9 mouse cellular contexts compared by ENCODE assay signal in genomic region chr2:68468698-68469097, GRCm38 (mm10). TPM values are rescaled to one million over a fixed set of nuclear protein-coding genes. Genes with fewer than 3 reads are reported as not detected.
DNase-seq lines count a peak whose midpoint lies in the region; ATAC-seq lines count a peak whose summit lies in the region.
"Had no signal": no experiment of that assay in that cellular context is flagged by ENCODE, and none has a peak within 500 bp of the region (broad histone marks: within the 10 kb centered on the region; RNA-seq: fewer than 3 reads in every experiment).

No protein-coding gene starts in this region.

- H3K27me3 ChIP-seq in forebrain, embryonic 13.5 days: no peaks in the 10 kb centered on the region
- no peaks in the 10 kb centered on the region for H3K27me3 ChIP-seq in forebrain, embryonic 16.5 days (replicated peaks; ENCODE audit: control insufficient read depth, insufficient read depth, low read length)
- 0 out of 2 replicates have a peak, but pooled peaks cover 2% of the 10 kb centered on the region for H3K27me3 ChIP-seq in hindbrain, embryonic 15.5 days
- no peaks in the 10 kb centered on the region; the same call in 1 of the 2 replicates for H3K27me3 ChIP-seq in midbrain, embryonic 16.5 days (ENCODE audit: control insufficient read depth, insufficient read depth, low read depth, low read length)

- H3K27ac ChIP-seq in forebrain, embryonic 13.5 days: no peak overlapping the region
- H3K27ac ChIP-seq in forebrain, embryonic 16.5 days (ENCODE audit: low read length): no peak overlapping the region
- H3K27ac ChIP-seq in hindbrain, embryonic 15.5 days (replicated peaks): 0 out of 2 replicates have a peak overlapping the region, but pooled peaks have one; percentile 14
- H3K27ac ChIP-seq in midbrain, embryonic 16.5 days (ENCODE audit: low read length): no peak overlapping the region
- H3K27ac ChIP-seq: embryonic facial prominence, embryonic 13.5 days had no signal

- H3K4me2 ChIP-seq in forebrain, embryonic 13.5 days: peak overlapping the region; percentile 10; the same call in 1 of the 2 replicates
- no peak overlapping the region for H3K4me2 ChIP-seq in forebrain, embryonic 16.5 days (ENCODE audit: low read length)
- 0 out of 2 replicates have a peak overlapping the region, but pooled peaks have one; percentile 10 for H3K4me2 ChIP-seq in hindbrain, embryonic 15.5 days
- H3K4me2 ChIP-seq in midbrain, embryonic 16.5 days (ENCODE audit: low read length): peak overlapping the region; percentile 8; the same call in 1 of the 2 replicates
- H3K4me2 ChIP-seq: embryonic facial prominence, embryonic 13.5 days had no signal

- H3K9me3 ChIP-seq in forebrain, embryonic 13.5 days (replicated peaks): no peaks in the 10 kb centered on the region
- no peaks in the 10 kb centered on the region for H3K9me3 ChIP-seq in forebrain, embryonic 16.5 days (ENCODE audit: control insufficient read depth, low read length)
- H3K9me3 ChIP-seq in hindbrain, embryonic 15.5 days: no peaks in the 10 kb centered on the region
- H3K9me3 ChIP-seq in midbrain, embryonic 16.5 days (replicated peaks; ENCODE audit: control insufficient read depth, low read length, poor library complexity, severe bottlenecking): no peaks in the 10 kb centered on the region
- H3K9me3 ChIP-seq: embryonic facial prominence, embryonic 13.5 days had no signal

- no peak overlapping the region for H3K9ac ChIP-seq in forebrain, embryonic 13.5 days
- no peak overlapping the region for H3K9ac ChIP-seq in forebrain, embryonic 16.5 days (replicated peaks; ENCODE audit: low read depth, low read length)
- no peak overlapping the region for H3K9ac ChIP-seq in hindbrain, embryonic 15.5 days
- H3K9ac ChIP-seq in midbrain, embryonic 16.5 days (ENCODE audit: low read depth, low read length): no peak overlapping the region
- H3K9ac ChIP-seq: embryonic facial prominence, embryonic 13.5 days had no signal

- no peak for ATAC-seq in forebrain, embryonic 13.5 days
- ATAC-seq in forebrain, embryonic 16.5 days: no peak
- ATAC-seq in hindbrain, embryonic 15.5 days (ENCODE audit: low FRiP score, low read depth): no peak
- ATAC-seq in midbrain, embryonic 16.5 days: no peak

- H3K4me3 ChIP-seq in forebrain, embryonic 13.5 days: no peak overlapping the region
- H3K4me3 ChIP-seq in forebrain, embryonic 16.5 days (replicated peaks; ENCODE audit: low read length): no peak overlapping the region
- H3K4me3 ChIP-seq in hindbrain, embryonic 15.5 days: no peak overlapping the region
- no peak overlapping the region for H3K4me3 ChIP-seq in midbrain, embryonic 16.5 days (ENCODE audit: low read depth, low read length)
- H3K4me3 ChIP-seq: embryonic facial prominence, embryonic 13.5 days had no signal

- H3K4me1 ChIP-seq in forebrain, embryonic 13.5 days: peaks cover 49% of the 10 kb centered on the region
- H3K4me1 ChIP-seq in forebrain, embryonic 16.5 days (replicated peaks; ENCODE audit: control insufficient read depth, insufficient read depth, low read length): peaks cover 23% of the 10 kb centered on the region
- H3K4me1 ChIP-seq in hindbrain, embryonic 15.5 days (replicated peaks): peaks cover 31% of the 10 kb centered on the region
- peaks cover 21% of the 10 kb centered on the region for H3K4me1 ChIP-seq in midbrain, embryonic 16.5 days (ENCODE audit: control insufficient read depth, insufficient read depth, low read length)

- DNase-seq in testis, postnatal 10 days (ENCODE audit: low spot score): peak; percentile 71
- DNase-seq in testis, postnatal 14 days (ENCODE audit: low spot score): no peak
- no peak for DNase-seq in spleen, postnatal 36 days (ENCODE audit: low spot score in 2 of 2)
- DNase-seq in left cerebral cortex, adult 9 months (ENCODE audit: low spot score in 2 of 2): no peak

- no peaks in the 10 kb centered on the region for H3K36me3 ChIP-seq in forebrain, embryonic 13.5 days (ENCODE audit: poor library complexity, severe bottlenecking)
- no peaks in the 10 kb centered on the region for H3K36me3 ChIP-seq in forebrain, embryonic 16.5 days (ENCODE audit: control insufficient read depth, insufficient read depth)
- no peaks in the 10 kb centered on the region for H3K36me3 ChIP-seq in hindbrain, embryonic 15.5 days
- no peaks in the 10 kb centered on the region for H3K36me3 ChIP-seq in midbrain, embryonic 16.5 days (ENCODE audit: control insufficient read depth, insufficient read depth, low read length)
- H3K36me3 ChIP-seq: embryonic facial prominence, embryonic 13.5 days had no signal

- WGBS in forebrain, embryonic 13.5 days: 33% methylated on average over 7 of the region's 7 CpGs
- 32% methylated on average over 7 of the region's 7 CpGs for WGBS in forebrain, embryonic 16.5 days
- 58% methylated on average over 7 of the region's 7 CpGs for WGBS in hindbrain, embryonic 15.5 days
- WGBS in midbrain, embryonic 16.5 days: 42% methylated on average over 7 of the region's 7 CpGs

RNA-seq across cellular contexts. Expression of gene Stk39, which starts 3.4 kb away (rescaled TPM):
- polyA plus RNA-seq in forebrain, embryonic 13.5 days (2015; fragmentation: Nextera tagmentation; extraction: Ambion mirVana): 27.7 and 28.2 TPM in 2 replicates
- polyA plus RNA-seq in forebrain, embryonic 16.5 days (2015; fragmentation: Nextera tagmentation; extraction: Ambion mirVana): 18.3 and 21.3 TPM in 2 replicates
- 33.6 and 34.3 TPM in 2 replicates for polyA plus RNA-seq in hindbrain, embryonic 15.5 days (2015; fragmentation: Nextera tagmentation; extraction: Ambion mirVana)
- 21.4 and 22.2 TPM in 2 replicates for polyA plus RNA-seq in midbrain, embryonic 16.5 days (2015; fragmentation: Nextera tagmentation; extraction: Ambion mirVana)
